Mouse (Mus musculus) bone marrow, adult 2 months (tissue): ENCODE data around the gene Aire. TPM values are rescaled to one million over a fixed set of nuclear protein-coding genes. Genes with fewer than 3 reads are reported as not detected.
A peak's percentile ranks its signal among the peaks of the same experiment; 100 is the strongest.

Source experiments
- H3K27ac ChIP-seq: fragments of 200-500 bp; 2 replicates; pipeline ENCODE4 v1.5.1; 2012; ENCODE audit warnings: low read depth, mild to moderate bottlenecking, control low read depth, inconsistent platforms, low read length; ENCODE audit not compliant: control insufficient read depth, poor library complexity, insufficient read depth
- H3K4me1 ChIP-seq: fragments of 200-500 bp; 2 replicates; pipeline ENCODE4 v1.6.1; 2011; ENCODE audit warnings: low read length; ENCODE audit not compliant: control insufficient read depth, insufficient read depth
- H3K4me3 ChIP-seq: fragments of 200-500 bp; replicated peaks from 2 replicates; pipeline ENCODE3; 2011; ENCODE audit warnings: mild to moderate bottlenecking, low read depth, low read length, control low read depth; ENCODE audit not compliant: control insufficient read depth
- CTCF ChIP-seq: fragments of 200-500 bp; IDR thresholded peaks from 2 replicates; pipeline ENCODE4 v1.5.1; 2011; ENCODE audit warnings: low read length, control low read depth; ENCODE audit not compliant: control insufficient read depth, insufficient read depth
- POLR2A ChIP-seq: fragments of 200-500 bp; IDR thresholded peaks from 2 replicates; pipeline ENCODE4 v1.6.1; 2011; ENCODE audit warnings: low read depth, mild to moderate bottlenecking, control low read depth, low read length, borderline replicate concordance; ENCODE audit not compliant: control insufficient read depth
- WGBS: fragments of 180-500 bp; shearing (Covaris S2); methylation state at CpG from one replicate; pipeline ENCODE4 v1.1.7; 2018; 5-methylcytosine and 5-hydroxymethylcytosine counted together
- polyA plus RNA-seq: library from polyadenylated mRNA; stranded (reverse); fragments of >200 nt; gene quantifications from 2 replicates; pipeline ENCODE4 v1.2.4, GENCODE M21; 2011; ENCODE audit warnings: low replicate concordance; ENCODE audit not compliant: missing spikeins, insufficient read depth, insufficient read length

Aire gene
- polyA plus RNA-seq, result not detected in 2 replicates

GRCm38 (mm10) chr10:78043406-78043836 is at the start of gene Aire:
Gene Aire, minus strand, starts transcription at chr10:78043610.
- Histone ChIP-seq H3K4me3 (no peak within 1 kb of the TSS), H3K4me1 (no peaks in the 10 kb centered on the region; the same call in none of the 2 replicates), H3K27ac (no peak within 1 kb of the TSS)
- 6% methylated on average over 27 of the region's 27 CpGs for WGBS
- TF ChIP-seq POLR2A (no peak), CTCF (peak; percentile 81)

DNA sequence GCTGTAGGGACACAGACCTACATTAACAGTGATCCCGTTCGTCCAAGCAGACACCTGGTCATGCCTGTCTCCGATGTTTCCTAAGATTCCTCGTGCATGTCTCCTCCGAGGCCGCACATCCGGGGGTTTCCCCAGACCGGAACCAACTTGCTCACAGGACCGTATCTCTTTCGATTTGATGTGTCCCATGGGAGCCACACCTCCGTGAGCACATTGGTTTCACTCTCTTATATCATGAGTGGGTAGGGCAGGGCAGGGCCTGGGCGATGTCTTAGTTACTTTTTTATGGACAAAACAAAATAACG is 49.3 kb upstream of the Aire start:
- TF ChIP-seq CTCF (no peak), POLR2A (no peak)
- peak overlapping the region; percentile 54 for H3K27ac ChIP-seq
- H3K4me1 ChIP-seq, result peaks cover 3% of the 10 kb centered on the region
- WGBS, result 76% methylated on average over 13 of the region's 13 CpGs
- no peak overlapping the region for H3K4me3 ChIP-seq

- TF ChIP-seq POLR2A, result no peak
- TF ChIP-seq CTCF, result no peak
- WGBS, result 88% methylated on average over 23 of the region's 23 CpGs
- Histone ChIP-seq H3K4me1 (peaks cover 3% of the 10 kb centered on the region), H3K4me3 (peak overlapping the region; percentile 16), H3K27ac (peak overlapping the region; percentile 54)
These were observed 48.7 kb upstream of the Aire start for GRCm38 (mm10) chr10:78091865-78092724.

DNA sequence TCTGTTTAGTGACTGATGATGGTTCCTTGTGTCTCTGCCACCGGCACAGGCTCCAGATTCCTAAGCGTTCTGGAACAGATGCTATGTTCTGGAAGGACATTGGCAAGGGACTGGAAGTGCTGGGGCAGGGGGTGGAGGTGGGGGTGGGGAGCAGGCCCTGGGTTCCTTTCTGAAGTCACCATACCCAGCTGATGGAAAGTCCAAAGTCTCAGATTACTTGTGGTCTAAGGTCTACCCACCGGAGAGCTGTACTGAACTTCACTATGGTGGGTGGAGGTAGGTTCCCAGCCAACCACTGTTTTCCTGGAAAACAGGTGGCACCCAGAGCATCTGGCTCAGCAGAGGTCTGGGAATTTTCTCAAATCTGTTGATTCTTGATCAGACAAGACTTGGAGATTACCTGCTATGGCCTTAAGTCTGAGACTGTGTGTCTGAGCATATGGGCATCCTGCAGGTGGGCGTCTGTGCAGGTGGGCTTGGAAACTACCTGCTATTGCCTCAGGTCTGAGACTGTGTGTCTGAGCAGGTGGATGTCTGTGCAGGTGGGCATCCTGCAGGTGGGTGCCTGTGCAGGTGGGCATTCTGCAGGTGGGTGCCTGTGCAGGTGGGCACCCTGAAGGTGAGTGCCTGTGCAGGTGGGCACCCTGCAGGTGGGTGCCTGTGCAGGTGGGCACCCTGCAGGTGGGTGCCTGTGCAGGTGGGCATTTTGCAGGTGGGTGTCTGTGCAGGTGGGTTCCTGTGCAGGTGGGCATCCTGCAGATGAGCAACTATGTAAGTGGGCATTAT is 47.5 kb upstream of the Aire start:
- no peak overlapping the region for H3K27ac ChIP-seq
- no peak overlapping the region for H3K4me3 ChIP-seq
- TF ChIP-seq POLR2A (no peak), CTCF (no peak)
- WGBS, result 65% methylated on average over 4 of the region's 4 CpGs
- peaks cover 2% of the 10 kb centered on the region for H3K4me1 ChIP-seq

- no peak for TF ChIP-seq POLR2A
- TF ChIP-seq CTCF, result no peak
- Histone ChIP-seq H3K4me1 (peaks cover 3% of the 10 kb centered on the region), H3K27ac (no peak overlapping the region), H3K4me3 (no peak overlapping the region)
- 20% methylated on average over 6 of the region's 6 CpGs for WGBS
These were observed 46.8 kb upstream of the Aire start for GRCm38 (mm10) chr10:78090246-78090645.

DNA sequence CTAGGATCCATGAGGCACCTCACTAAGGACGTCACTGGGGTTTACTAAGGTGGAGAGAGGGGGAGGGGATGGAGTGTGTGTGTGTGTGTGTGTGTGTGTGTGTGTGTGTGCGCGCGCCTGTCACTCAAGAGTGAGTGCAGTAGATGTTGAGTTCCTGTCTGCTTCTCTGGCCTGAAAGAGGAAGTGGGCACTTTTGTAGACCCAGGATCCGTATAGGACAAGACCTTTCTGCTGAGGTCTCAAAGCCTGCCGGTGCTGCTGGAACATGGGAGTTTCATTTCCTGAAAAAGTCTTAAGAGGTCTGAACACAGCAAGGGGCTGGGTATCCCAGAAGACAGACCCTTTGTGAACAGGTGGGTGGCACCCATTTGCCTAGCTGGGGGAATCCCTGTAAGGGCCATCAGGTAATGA is 43.7 kb upstream of the Aire start:
- peaks cover 3% of the 10 kb centered on the region for H3K4me1 ChIP-seq
- WGBS, result 3% methylated on average over 6 of the region's 6 CpGs
- peak overlapping the region; percentile 46 for H3K4me3 ChIP-seq
- H3K27ac ChIP-seq, result peak overlapping the region; percentile 59
- TF ChIP-seq POLR2A (no peak), CTCF (no peak)

GRCm38 (mm10) chr10:78086444-78087061 is 43.1 kb upstream of the Aire start:
- H3K27ac ChIP-seq, result peak overlapping the region; percentile 82
- 6% methylated on average over 10 of the region's 10 CpGs for WGBS
- H3K4me1 ChIP-seq, result peaks cover 3% of the 10 kb centered on the region
- H3K4me3 ChIP-seq, result peak overlapping the region; percentile 46
- TF ChIP-seq POLR2A (no peak), CTCF (no peak)

DNA sequence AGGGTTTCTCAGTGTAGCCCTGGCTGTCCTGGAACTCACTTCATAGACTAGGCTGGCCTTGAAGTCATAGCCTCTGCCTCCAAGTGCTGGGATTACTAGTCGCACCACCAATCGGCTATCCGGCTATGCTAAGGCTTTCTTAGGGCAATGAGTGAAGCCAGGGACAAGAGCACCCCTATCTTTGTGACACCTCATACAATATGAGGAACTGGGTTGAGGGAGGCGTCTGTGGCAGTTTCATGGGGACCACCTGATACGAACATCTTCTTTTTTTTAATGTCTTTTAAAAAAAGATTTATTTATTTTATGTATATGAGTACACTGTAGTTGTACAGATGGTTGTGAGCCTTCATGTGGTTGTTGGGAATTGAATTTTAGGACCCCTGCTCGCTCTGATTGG is 42.3 kb upstream of the Aire start:
- H3K4me1 ChIP-seq, result peaks cover 3% of the 10 kb centered on the region
- no peak overlapping the region for H3K27ac ChIP-seq
- 62% methylated on average over 6 of the region's 6 CpGs for WGBS
- H3K4me3 ChIP-seq, result no peak overlapping the region
- TF ChIP-seq POLR2A, result no peak
